Mouse (Mus musculus) kidney, adult 18-20 months (tissue): ENCODE measurements at regions not wholly inside any gene's neighbourhood (a gene's known extent, or its start where the extent isn't known, plus 50 kb on each side); places are given as distances from the start of the nearest gene placed in this dataset.

ENCODE experiments used
- DNase-seq: peaks from one replicate; pipeline ENCODE4 v3.0.0; 2021

DNA sequence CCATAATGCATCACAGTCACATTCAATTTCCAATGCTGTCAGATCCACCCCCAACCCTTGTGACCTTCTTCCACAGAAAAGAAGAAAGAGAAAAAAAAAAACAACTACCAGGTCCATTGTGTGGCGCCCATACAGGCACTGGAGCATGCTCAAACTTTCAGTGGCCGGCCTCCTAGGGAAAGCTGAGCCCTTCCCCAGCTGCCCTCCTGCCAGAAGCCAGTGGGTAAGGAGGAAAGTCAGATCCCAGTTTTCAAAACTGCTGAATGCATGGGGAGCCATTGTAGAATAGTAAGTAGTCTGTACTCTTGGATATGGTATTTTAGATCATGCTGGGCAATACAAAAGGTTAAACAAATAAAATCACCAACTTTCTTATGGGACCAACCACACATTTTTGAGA lies 325.5 kb upstream of the Fam241a start:
- DNase-seq: no peak

DNA sequence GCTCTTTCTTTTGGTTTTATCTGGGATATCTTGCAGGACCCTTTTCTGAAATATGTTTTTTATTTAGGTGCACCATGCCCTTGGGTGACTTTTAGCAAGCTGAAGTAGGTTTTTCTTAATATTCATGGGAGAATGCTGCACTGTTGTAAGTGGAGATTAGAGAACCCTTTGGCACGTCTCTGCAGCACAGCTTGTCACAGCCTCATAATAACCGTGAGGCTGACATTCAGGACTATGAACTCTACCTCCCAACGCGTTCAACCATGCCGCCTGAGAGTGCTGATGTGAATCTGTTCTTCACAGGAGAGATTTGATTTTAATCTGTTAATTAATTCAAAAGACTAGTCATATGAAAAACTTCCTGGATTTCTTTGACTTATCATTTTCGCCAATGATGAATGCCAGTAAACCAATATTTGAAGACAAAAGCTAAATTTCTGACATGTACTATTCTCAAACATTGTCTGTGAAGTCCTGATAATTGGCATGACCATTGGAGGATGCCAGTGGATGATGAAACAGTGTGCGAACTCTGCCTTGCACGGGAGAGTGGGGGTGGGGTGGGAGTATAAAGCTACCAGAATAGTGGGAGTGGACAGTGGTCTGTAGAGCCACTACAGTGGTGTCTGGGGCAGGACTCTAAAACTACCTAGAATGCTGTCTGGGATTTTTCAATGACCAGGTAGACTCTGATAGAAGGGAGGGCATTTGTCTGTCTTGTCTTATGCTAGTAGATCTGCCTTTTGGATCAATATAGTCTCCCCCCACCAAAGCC lies 324.8 kb upstream of the Fam241a start:
- peak; percentile 56 for DNase-seq

DNA sequence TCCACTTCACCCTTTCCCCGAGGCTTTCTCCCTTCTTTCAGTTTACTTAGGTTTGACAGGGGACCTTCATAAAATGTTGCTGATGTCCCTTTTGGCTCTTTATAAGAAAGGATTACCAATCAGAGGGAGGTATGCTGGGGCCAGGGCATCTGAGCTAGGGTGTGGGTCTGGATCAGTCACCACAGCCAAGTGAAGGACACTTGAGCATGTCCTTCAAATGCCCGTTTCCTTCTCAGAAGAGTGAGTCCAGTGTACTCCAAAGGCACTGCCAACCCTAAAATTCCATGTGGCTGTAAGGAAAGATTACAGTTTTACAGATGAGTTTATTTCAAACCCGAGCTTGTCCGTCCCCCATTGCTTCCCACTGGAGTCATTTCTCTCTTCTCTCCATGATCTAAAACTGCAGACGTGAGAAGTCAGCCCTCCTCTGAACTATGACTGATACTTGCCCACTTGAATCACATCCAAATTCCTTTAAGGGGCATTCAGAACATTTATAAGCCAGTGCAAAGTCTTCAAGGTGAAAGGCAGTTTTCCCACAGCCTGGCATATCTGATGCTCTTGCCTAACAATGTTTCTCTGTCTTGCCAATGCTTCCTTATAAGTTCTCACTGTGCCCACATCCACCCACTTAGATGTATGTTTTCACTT lies 321.8 kb upstream of the Fam241a start:
- DNase-seq: peak; percentile 36

DNA sequence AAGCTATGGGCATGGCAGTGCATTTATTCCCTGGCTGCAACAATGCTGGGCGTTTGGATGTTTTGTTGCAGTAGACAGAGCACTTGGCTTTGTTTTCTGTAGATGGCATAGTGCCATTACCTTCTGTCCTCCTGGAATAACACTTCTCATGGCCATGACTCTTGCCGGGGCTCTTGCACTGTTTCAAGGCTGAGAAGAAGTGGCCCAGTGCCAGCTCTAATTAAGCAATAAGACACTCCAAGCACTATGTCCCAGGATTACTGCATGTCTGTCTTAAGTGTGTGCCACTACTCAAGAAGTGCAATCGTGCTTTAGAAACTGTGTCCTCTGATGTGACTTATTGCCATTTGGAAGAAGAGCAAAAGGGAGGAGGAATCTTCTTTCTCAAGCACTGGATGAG lies 316.1 kb upstream of the Fam241a start:
- DNase-seq: peak; percentile 64

DNA sequence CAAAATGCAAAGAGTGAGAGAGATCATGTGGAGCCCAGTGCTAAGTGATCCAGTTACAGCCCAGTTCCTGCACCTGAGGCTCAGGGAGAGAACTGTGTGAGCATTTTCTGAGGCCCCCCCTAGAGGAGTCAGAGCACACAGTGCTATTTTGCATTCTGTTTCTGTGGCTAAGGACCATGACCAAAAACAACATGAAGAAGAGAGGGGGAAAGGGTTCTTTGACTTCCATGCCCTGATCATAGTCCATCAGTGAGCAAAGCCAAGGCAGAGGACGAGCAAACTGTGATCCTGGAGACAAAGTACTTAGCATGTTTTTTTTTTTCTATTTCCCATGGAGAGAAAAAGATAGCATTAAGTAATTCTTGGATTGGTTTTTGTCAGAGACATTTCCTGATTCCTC lies 314.5 kb upstream of the Fam241a start:
- DNase-seq: peak; percentile 42

DNA sequence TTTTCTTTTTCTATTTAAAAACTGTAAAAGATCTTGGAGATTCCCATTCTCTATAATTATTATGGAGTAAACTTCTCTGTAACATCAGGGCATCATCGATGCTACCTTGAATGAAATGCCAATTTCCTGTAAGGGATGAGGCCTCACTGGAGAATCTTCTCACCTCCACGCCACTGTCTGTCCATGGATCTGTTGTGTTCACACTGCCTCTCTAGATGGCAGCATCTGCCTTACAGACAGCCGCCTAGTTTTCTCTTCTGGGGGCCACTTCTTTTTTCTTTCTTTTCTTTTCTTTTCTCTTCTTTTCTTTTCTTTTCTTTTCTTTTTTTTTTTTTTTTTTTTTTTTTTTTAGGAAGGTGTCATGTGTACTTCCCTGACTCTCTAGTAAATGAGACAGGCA lies 310.8 kb upstream of the Fam241a start:
- DNase-seq: no peak

DNA sequence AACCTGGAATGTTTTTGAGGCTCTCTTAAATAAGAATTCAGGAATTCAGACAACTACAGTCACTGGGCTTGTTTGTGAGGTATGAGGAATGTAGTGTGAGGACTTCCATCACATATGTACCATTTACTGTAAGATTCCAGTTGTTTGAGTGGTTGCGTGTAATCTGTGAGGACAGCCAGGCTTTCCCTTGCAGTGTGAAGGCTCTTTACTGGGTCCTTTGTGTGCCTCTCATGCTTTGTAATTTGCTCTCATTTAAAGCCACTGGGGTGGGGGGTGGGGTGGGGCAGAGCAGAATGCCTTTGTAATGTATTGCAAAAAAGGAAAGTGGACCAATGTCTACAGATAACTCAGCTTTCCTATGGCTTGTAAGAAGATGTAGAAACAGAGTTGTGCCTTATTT lies 310.4 kb upstream of the Fam241a start:
- DNase-seq: no peak

DNA sequence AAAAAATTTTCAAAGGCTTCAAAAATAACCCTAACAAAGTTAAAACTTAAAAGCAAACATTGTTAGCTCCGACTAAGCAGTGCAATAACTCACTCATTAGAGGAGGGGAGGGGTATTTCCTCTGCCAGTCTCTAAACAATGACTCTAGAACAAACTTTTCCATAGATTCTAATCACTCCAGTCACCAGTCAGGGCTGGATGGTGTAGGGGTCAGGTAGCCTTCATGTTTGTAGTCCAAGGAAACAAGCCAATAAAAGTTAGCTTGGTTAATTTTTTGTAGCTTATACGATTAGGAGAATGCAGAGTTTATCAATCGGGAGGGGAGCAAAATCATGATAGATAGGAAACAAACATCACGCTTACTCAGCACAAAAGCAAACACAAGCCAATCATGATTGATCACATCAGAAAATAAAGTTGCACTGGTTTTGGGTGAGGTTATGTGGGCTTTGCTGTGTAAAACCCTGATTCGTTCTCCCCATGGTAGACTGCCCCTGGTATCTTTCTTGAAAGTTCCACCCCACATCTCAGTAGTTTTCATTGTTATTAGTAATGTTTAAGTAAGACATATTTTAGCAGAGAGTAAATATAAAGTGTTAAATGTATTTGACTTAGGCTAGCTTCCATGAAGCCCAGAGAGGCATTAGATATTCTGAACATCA lies 304.6 kb upstream of the Fam241a start:
- no peak for DNase-seq

DNA sequence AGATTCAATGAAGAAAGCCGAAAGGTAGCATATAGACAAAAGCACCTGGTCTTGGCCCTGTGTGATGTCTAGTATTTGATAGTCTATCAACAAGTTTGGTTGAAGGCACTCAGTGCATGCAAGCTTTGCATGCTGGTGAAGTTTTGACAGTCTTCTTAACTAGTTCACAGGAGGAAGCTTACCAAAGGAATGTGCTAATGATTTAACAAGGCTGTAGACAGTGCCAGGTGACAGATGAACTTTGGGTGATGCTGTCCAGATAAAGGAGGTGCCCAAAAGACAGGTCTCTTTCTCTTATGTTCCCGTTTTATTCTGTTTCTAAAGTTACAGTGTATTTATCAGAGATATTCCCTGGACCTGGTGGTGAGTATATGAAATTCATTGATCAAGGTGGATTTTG lies 303.3 kb upstream of the Fam241a start:
- no peak for DNase-seq

DNA sequence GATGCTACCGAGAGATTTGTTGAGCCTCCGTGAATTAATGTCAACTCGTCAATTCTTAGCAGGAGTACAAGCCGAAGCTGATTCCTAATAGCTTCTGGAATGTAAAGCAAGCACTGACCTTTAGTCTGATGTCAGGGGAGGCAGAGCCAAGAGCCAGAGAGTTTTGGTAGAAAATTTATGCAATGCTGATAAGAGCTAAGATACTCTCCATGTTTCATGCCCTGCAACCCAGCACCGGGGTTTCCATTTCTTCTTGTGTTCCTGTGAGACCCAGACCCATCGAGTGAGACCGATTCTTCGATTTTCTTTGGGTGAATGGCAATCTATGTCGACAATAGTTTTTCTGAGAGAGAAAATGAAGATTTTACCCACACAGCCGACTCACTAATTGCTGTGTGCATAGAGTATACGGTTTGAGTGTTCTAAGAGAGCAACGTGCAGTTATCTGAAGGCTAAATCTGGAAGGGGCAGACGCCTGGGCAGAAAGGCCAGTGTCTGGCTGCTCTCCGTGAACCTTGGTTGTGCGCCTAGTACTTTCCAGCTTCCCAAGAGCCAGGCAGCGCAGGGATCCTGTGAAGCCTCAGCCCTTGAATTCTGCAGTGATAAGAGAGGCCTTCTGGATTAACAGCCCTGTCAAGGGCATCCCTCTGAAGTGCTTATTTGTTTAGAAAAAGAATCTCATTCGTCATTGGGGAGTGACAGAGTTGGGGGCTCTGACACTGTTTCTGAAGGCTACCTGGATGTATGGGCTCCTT lies 296.1 kb upstream of the Fam241a start:
- no peak for DNase-seq

DNA sequence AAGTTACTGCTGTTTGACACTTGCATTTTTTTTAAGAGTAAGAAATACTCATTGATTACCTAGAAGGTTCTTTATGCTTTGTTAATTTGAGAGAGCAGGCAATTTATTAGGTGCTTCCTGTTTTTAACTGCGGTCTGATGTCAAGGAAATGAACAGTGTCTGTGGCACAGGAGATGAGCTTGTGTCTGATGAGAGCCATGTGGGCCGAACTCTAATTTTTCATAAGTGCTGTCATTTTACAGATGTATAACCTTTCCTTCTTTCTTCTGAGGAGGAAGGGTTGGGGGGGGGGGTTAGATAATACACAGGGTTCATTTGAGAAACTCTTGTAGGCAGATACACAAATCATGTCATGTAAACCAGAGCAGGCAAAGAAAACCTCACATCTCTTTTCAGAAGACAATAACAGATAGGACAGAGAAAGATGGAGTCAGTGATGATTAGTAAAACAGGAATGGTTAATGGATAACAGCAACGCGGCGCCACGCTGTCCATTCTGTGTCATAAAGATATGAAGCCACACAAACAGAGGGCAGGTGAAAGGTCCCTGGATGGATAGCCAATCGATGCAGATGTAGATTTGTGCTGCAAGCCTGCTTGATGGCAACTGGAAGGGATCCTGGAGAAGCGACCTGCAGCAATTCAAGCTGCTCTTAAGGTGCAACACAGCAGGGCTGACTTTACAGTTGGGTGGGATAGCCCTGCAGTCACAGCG lies 291.4 kb upstream of the Fam241a start:
- no peak for DNase-seq

DNA sequence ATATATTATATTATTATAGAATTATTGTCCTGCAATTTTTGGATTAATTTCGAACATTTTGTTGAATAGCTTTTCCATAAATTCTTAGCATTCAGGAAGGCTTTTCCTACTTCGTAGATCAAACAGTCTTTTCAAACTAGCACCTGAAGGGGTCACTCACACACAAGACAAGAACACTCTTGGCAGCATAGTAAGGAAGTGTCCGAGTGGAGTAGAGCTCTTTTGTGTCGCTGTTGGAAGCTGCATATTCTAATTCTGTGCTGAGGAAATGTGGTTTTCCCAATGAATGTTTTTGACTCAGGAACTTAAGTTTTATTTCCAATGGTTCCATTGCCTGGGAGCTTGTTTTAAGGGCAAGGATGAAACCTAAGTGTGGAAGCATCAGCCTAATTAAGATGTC lies 290.2 kb upstream of the Fam241a start:
- DNase-seq: no peak

DNA sequence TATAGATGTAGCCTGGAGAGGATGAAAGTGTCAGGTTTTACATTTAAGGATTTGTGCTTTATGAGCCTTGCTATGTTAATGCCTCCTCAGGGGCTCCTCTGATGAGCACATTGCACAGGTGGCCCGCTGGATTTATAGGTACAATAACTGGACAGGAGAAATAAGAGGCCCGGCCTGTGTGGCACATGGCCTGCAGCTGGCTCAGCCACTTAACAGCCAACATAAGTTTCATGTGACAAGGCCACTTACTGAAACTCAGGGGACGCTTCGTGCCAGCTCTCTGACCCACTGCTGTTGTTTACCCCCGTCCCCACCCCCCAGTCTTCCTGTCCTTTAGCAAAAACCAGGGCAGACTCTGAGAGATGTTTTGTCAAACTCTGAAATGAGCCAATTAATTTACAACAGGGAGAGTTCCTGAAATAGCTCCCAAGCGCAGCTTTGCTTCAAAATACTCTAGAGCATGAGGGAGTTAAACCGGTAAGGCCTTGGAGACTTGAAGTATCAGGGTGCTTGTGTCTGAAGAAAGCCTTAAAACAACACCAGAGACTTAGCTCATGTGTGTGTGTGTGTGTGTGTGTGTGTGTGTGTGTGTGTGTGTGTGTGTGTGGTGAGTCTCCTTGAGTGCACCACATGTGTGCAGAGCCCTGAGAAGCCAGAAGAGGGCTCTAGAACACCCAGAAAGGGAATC lies 285.2 kb upstream of the Fam241a start:
- DNase-seq: no peak

DNA sequence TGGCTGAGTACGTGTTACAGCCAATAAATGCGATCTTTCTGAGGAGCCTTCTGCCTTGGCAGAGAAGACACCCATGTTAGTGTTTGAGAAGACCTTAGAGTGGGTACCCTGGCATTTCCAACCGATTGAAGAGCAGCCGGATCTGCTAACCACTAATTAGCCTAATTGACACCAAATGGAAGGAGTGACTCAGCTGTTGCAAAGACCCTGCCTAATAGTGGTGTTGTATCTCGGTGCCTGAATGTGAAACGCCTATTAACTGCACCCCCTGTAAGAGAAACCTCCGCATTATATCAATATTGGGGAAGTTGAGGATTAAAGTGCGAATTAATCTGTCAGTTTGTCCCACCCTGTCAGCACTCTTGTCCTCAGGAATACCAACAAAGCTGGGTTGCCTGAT lies 253.1 kb upstream of the Fam241a start:
- no peak for DNase-seq

DNA sequence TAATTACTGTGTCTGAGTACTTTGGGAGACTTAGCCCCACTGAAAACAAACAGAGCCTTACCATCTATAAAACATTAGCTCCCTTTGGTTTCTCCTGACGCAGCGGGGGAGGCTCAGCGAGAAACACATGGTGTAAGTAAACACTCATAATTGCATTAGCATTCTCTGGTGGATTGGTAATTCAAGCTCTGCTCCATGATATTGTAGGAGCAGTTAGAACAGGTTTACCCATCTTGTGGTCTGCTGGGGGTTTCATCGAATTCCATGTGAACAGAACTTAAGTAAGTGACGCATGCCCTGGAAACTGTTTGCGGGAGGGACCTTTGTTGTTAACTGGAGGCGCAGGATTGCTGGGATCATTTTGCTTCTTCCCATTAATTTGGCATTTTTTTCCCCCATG lies 249.2 kb upstream of the Fam241a start:
- no peak for DNase-seq

DNA sequence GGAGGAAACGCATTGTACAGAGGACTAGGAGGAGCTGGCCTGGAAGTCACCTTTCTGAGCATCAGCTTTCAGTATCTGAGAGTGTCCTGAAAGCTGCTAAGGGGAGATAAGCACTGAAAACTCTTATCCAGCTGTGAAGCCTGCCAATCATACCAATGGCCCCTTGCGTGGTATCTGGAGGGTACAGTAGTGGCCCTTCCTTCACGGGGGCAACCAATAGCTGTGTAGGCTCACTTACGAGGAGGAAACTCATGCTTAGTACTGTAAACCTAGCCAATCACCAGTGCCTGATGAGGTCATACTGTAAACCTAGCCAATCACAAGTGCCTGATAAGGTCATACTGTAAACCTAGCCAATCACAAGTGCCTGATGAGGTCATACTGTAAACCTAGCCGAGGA lies 231.7 kb upstream of the Fam241a start:
- no peak for DNase-seq

DNA sequence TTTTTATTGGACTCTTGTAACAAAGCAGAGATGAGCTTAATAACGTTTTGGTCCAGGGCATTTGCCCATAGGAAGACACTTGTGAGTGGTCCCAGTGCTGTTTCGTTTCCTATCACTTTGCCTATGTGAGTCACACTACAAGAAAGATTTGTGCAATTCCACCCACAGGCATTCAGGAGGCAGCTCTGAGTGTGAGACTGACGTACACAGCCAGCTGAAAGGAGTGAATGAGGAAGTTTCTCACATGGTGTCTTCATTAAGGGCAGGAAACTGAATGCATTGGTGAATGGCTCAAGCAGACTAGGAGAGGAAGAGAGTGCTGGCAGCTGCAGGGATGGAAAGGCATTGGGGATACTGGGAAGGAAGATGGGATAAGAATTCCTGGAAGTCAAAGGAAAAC lies 230.5 kb upstream of the Fam241a start:
- DNase-seq: no peak

DNA sequence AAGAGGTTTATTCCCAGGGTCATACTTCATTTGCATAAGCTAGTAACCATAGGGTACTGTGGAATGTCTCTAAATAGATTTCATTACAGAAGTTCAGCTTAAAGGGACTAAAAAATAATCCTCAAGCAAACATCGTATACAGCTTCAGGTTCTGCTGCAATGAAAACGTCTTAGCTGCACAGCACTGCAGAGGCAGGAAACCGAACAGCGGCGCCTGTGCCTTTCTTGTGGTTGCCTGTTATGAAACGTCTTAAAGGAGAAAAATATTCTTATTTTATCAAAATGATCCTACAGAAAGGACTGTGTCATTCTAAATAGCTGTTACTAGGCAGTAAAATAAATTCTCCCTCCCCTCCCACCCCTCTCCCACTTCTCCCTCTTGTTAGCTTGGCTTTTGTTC lies 226.0 kb upstream of the Fam241a start:
- DNase-seq: no peak

DNA sequence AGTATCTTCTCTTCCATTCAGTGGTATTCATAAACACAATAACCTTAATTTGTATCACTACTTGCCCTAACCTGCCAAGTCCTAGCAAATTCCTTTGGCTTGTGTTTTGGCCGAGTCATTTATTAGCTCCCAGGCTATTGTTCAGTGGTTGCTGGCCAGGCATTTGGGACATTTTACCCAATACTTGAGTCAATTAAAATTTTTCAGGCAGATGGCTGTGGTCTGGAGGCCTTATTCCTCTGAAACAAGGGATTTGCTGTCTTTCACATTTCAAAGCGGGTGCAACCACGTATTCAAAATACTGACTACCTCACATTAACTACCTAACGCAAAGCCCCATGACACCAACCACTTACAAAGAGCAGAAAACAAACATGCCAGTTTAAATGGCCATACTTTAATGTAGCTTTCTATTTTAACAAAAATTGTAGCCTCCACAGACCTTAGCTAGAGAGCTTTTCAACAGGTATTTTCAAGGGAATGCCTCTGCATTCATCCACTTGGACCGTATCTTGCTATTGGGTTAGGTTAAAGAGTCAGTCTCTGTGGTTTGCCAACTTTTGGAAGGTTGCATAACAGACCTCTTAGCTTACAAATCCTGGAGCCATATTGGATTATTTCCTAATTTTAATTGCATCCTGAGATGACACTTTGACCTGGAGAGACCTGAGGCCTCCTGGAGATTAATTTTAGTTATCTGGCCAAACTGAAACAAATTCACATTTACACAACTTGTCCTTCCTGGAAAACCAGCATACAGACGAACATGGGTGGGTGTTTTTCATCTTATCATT lies 224.7 kb upstream of the Fam241a start:
- DNase-seq: no peak

DNA sequence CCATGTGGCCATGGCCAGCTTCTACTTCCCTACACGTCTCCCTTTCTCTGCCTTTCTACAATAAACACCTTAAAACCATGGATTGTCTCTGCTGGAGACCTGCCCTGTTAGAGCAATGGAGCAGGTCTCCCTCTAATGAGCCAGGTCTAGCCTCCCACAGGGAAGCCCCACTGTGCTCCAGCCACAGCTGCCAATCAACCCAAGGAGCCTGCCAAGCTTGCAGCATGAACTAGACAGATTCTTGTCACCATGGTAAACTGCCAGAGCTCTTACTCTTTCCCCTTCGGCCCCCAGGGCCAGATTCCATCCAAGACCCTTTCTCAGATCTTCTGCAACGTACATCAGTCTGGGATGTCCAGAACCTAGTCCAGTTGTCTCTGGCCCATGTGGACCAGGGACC lies 217.1 kb upstream of the Fam241a start:
- DNase-seq: no peak

DNA sequence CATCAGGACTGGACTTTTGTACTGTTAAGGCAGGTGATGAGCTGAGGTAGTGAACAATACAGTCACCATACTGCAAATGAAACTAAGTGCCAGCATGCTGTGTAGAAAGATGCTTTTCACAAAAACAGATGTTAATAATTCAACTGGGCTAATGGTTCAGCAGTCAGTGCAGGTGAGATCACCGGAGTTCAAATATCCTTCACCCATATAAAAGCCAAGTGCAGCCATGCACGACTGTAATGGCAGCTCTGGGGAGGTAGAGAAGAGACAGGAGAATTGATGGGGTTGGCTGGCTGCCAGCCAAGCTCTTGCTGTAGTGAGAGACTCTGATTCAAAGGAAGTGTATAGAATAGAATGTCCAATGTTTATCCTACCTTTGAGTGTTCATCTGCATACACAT lies 214.3 kb upstream of the Fam241a start:
- no peak for DNase-seq
